Mouse (Mus musculus) left cerebral cortex, adult 8-10 months (tissue): Measurements from ENCODE around the gene Vat1l. TPM values are rescaled to one million over a fixed set of nuclear protein-coding genes. Genes with fewer than 3 reads are reported as not detected.

Source experiments
- DNase-seq, 2 experiments: peaks; one replicate each; pipeline ENCODE4 v3.0.0; 2022; ENCODE audit warnings: low spot score in 2 of 2
- total RNA-seq, 4 experiments: library from RNA; stranded (reverse); gene quantifications; 2 replicates each; pipeline ENCODE4 v1.2.4; 2022

The Vat1l gene
- total RNA-seq, 4 experiments from 2014 or later = 44.4 to 61.3 (median 51.1) TPM

GRCm38 (mm10) chr8:114390465-114391254 is 185.2 kb downstream of the Vat1l start:
- no peak for DNase-seq

DNA sequence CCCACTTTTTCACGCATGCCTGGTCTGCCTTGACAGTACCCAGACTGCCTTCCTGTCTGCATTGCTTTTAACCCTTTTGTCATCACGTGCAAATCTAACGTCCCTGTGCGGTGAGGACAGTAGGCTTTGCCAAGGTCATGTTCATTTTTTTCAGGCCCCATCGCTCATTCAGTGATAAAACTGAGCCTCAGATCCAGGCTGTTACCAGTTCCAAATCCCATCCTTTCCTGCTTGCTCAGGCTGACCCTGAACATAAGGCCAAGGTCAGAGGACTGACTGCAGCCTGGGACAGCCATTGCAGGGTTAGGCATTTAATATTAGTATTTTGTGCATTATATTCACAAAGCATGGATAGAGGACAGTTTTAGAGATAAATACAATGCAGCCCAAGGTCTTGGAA is 192.9 kb downstream of the Vat1l start:
- DNase-seq = no peak

DNA sequence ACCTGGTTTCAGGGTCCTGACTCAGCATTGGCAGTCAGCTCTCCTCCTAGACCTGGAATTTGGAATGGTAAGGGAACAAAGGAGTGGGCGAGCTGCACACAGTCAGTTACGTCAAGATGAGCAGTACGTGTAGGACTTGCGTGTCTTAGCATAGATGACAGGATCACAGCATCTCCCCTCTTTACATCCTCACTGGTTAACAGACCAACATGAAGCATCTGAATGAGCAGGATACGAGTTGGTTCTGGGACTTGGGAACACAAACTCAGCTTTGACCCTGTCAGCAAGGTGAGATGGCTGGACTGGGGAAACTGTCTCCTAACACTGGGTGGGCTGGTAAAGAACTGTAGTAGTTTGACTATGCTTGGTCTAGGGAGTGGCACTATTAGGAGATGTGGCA is 193.9 kb downstream of the Vat1l start:
- no peak for DNase-seq

GRCm38 (mm10) chr8:114401679-114402078 is 196.3 kb downstream of the Vat1l start:
- no peak for DNase-seq

DNA sequence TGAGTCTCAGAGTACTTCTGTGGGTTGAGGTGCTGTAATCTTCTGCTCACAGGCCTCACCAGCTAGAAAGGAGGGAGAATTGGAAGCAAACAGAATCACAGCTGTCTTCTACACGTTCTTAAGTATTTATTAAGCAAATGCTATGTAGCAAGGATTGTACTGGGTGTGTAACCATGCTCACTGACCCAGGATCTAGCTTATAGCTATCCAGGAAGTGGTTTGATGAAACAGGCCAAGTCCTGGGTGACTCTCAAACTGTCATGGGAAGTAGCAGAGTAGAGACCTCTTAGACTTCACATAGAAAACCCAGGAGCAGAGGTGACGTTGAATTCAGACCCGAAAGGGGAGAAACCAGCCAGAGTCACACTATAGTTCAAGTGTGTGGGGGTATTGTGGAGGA is 206.0 kb downstream of the Vat1l start:
- DNase-seq = no peak

- no peak for DNase-seq
Observed at GRCm38 (mm10) chr8:114417786-114418185, 212.4 kb downstream of the Vat1l start, which contains the start of gene Clec3a. Gene Clec3a (plus strand): TSS chr8:114418086.

DNA sequence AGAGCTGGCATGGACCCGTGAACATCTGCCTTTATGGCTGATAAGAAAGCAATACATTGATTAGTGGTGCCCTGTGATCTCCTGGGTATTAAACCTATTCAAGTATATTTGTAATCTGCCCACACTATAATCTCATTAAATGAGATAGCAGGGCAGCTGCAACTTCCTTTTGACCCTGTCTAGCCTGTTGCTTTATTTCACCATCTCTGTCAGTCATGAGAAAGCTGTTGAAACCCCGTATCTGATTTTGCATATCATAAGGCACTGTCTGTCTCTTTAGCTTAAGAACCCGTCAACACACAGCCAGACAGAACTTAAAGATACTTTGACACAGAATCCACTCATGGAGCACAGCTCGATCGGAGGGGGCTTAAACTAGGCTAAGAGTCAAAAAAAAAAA is 213.1 kb downstream of the Vat1l start:
- no peak for DNase-seq

DNA sequence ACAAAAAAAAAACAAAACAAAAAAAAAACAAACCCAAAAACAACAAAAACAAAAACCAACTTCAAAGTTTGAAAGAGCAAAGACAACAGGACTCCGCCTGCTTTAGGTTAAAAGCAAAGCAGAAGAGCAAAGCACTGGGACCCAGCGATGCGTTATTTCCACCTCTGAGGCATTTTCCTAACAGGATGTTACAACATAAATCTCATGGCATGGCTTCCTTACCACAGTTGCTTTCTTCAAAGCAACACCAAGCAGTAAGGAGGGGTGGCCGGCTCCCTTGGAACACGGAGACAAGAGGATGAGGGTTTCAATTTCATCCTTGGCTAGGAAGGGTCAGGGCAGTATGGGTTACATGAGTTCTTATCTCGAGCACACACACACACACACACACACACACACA is 213.5 kb downstream of the Vat1l start:
- DNase-seq = no peak

DNA sequence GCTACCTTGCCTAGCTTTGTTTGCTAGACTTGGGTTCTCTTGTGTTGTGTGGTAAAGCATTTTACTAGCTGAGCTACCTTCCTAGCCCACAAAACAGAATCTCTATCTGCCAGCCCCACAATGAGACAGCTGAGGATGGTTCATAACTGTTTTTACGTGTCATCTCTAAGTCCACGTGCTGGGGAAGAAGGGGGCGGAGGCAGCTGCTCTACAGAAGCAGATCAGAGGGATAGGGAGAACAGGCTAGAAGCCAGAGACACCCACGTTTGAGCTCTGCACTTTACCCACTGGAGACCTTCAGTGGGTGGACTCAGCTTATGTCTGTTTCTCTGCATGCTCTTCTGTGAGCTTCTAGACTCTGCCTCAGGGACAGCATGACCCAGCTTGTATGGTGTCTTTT is 216.1 kb downstream of the Vat1l start:
- DNase-seq = peak in 1 of 2 experiments; percentile 45

Other genes with a start within 250 kb of the Vat1l start
- gene Nudt7, start 72.1 kb upstream of the Vat1l start, total RNA-seq = 1 to 10 TPM; 5.8 to 6.3 (median 6.1) TPM
- not detected for gene Clec3a, start 212.5 kb downstream of the Vat1l start, total RNA-seq
- 10 to 100 TPM; 18.8 to 21.0 (median 19.8) TPM for gene Wwox, start 234.0 kb downstream of the Vat1l start, total RNA-seq